In genomic region chrX:134661586-134661985, GRCm38 (mm10) we compare ENCODE assay signal across 21 mouse cellular contexts. TPM values are rescaled to one million over a fixed set of nuclear protein-coding genes. Genes with fewer than 3 reads are reported as not detected.
DNase-seq lines count a peak whose midpoint lies in the region; ATAC-seq and TF ChIP-seq lines count a peak whose summit lies in the region.
"Had no signal": no experiment of that assay in that cellular context is flagged by ENCODE, and none has a peak within 500 bp of the region (broad histone marks: within the 10 kb centered on the region; RNA-seq: fewer than 3 reads in every experiment).

No protein-coding gene starts in this region.

- intact Hi-C loops in gastrocnemius, postnatal 14 days (cut with DNase I; ENCODE audit: low total_unique reads), result no loop called here
- intact Hi-C loops in left cerebral cortex, postnatal 25 days (cut with DNase I), result no loop called here

- no peaks in the 10 kb centered on the region for H3K27me3 ChIP-seq in kidney, adult 2 months (replicated peaks; ENCODE audit: control insufficient read depth, insufficient read depth, low read length)
- H3K27me3 ChIP-seq in kidney, embryonic 15.5 days, result peaks cover 2% of the 10 kb centered on the region; the same call in 1 of the 2 replicates
- H3K27me3 ChIP-seq: embryonic facial prominence, embryonic 13.5 days; forebrain, embryonic 15.5 days; heart, embryonic 15.5 days; hindbrain, embryonic 15.5 days; intestine, embryonic 15.5 days; midbrain, embryonic 15.5 days had no signal

- peak; percentile 2 for DNase-seq in kidney, adult 2 months
- peak; percentile 23 for DNase-seq in urinary bladder, postnatal 14 days (ENCODE audit: low spot score)
- no peak for DNase-seq in urinary bladder, postnatal 10 days (ENCODE audit: low spot score)
- peak; percentile 23 for DNase-seq in cerebellum, adult 9-11 months
- no peak for DNase-seq in gastrocnemius, postnatal 14 days
- DNase-seq in left cerebral cortex, postnatal 25 days (ENCODE audit: low spot score in 2 of 2), result no peak
- DNase-seq: adrenal gland, postnatal 25 days; gastrocnemius, postnatal 36 days; heart, postnatal 4 days; liver, postnatal 0 days; lung, postnatal 14 days; thymus, postnatal 36 days had no signal

- 51% methylated on average over 5 of the region's 5 CpGs for WGBS in kidney, adult 2 months
- 82% methylated on average over 5 of the region's 5 CpGs for WGBS in kidney, embryonic 15.5 days

- H3K4me2 ChIP-seq in kidney, embryonic 15.5 days, result no peak overlapping the region
- H3K4me2 ChIP-seq: embryonic facial prominence, embryonic 13.5 days; forebrain, embryonic 15.5 days; heart, embryonic 15.5 days; hindbrain, embryonic 15.5 days; intestine, embryonic 15.5 days; limb, embryonic 15.5 days; midbrain, embryonic 15.5 days had no signal

- H3K36me3 ChIP-seq in kidney, adult 2 months (ENCODE audit: control insufficient read depth, insufficient read depth, low read length), result no peaks in the 10 kb centered on the region
- H3K36me3 ChIP-seq in kidney, embryonic 15.5 days, result no peaks in the 10 kb centered on the region
- H3K36me3 ChIP-seq: embryonic facial prominence, embryonic 13.5 days; forebrain, embryonic 15.5 days; heart, embryonic 15.5 days; hindbrain, embryonic 15.5 days; intestine, embryonic 15.5 days; limb, embryonic 15.5 days; midbrain, embryonic 15.5 days had no signal

- no peaks in the 10 kb centered on the region for H3K9me3 ChIP-seq in kidney, embryonic 15.5 days (replicated peaks)
- H3K9me3 ChIP-seq: embryonic facial prominence, embryonic 13.5 days; forebrain, embryonic 15.5 days; heart, embryonic 15.5 days; hindbrain, embryonic 15.5 days; intestine, embryonic 15.5 days; limb, embryonic 15.5 days; midbrain, embryonic 15.5 days had no signal

- H3K9ac ChIP-seq in kidney, embryonic 15.5 days, result no peak overlapping the region
- H3K9ac ChIP-seq: embryonic facial prominence, embryonic 13.5 days; forebrain, embryonic 15.5 days; heart, embryonic 15.5 days; hindbrain, embryonic 15.5 days; intestine, embryonic 15.5 days; limb, embryonic 15.5 days; liver, postnatal 0 days; midbrain, embryonic 15.5 days had no signal

- TF ChIP-seq POLR2A in kidney, adult 2 months (IDR thresholded peaks at IDR 0.05; ENCODE audit: low read depth, low read length), result no peak

- H3K4me1 ChIP-seq in kidney, adult 2 months (ENCODE audit: control insufficient read depth, insufficient read depth, low read length), result no peaks in the 10 kb centered on the region
- H3K4me1 ChIP-seq in kidney, embryonic 15.5 days, result no peaks in the 10 kb centered on the region
- H3K4me1 ChIP-seq: embryonic facial prominence, embryonic 13.5 days; forebrain, embryonic 15.5 days; heart, embryonic 15.5 days; hindbrain, embryonic 15.5 days; intestine, embryonic 15.5 days; limb, embryonic 15.5 days; midbrain, embryonic 15.5 days had no signal

- no peak for ATAC-seq in kidney, embryonic 15.5 days (replicated peaks; ENCODE audit: low FRiP score)
- ATAC-seq: forebrain, embryonic 15.5 days; intestine, embryonic 15.5 days; liver, postnatal 0 days; midbrain, embryonic 15.5 days had no signal

- no peak for TF ChIP-seq CTCF in kidney, adult 2 months (conservative IDR thresholded peaks at IDR 0.05; ENCODE audit: insufficient read depth, insufficient read length, low read depth, low read length)

- no peak overlapping the region for H3K4me3 ChIP-seq in kidney, adult 2 months (ENCODE audit: insufficient read depth, low read depth, low read length)
- H3K4me3 ChIP-seq in kidney, embryonic 15.5 days (replicated peaks), result no peak overlapping the region
- H3K4me3 ChIP-seq: embryonic facial prominence, embryonic 13.5 days; forebrain, embryonic 15.5 days; heart, embryonic 15.5 days; hindbrain, embryonic 15.5 days; intestine, embryonic 15.5 days; limb, embryonic 15.5 days; midbrain, embryonic 15.5 days; myocyte had no signal

- no peak overlapping the region for H3K27ac ChIP-seq in kidney, adult 2 months (ENCODE audit: insufficient read depth, low read depth, low read length)
- H3K27ac ChIP-seq in kidney, embryonic 15.5 days, result no peak overlapping the region
- H3K27ac ChIP-seq: embryonic facial prominence, embryonic 13.5 days; forebrain, embryonic 15.5 days; heart, embryonic 15.5 days; hindbrain, embryonic 15.5 days; intestine, embryonic 15.5 days; limb, embryonic 15.5 days; midbrain, embryonic 15.5 days had no signal

RNA-seq across cellular contexts. Expression of gene Armcx4, which starts 24.7 kb away (rescaled TPM):
- 0.71 and 1.1 TPM in 2 replicates for polyA plus RNA-seq in kidney, adult 2 months (2012; rRNA removed)
- polyA plus RNA-seq in kidney, embryonic 15.5 days (2015; fragmentation: Nextera tagmentation; extraction: Ambion mirVana), result 4.5 and 4.6 TPM in 2 replicates
- 10 to 100 TPM; 13.2 to 20.1 TPM for total RNA-seq in gastrocnemius, postnatal 14 days (2021)
- total RNA-seq in left cerebral cortex, postnatal 25 days (2021), result 10 to 100 TPM; 37.7 to 39.5 TPM

RNA-seq across cellular contexts. Expression of gene Armcx1, which starts 56.2 kb away (rescaled TPM):
- polyA plus RNA-seq in kidney, adult 2 months (2012; rRNA removed), result 2.5 and 3.8 TPM in 2 replicates
- polyA plus RNA-seq in kidney, embryonic 15.5 days (2015; fragmentation: Nextera tagmentation; extraction: Ambion mirVana), result 50.5 and 55.0 TPM in 2 replicates
- total RNA-seq in gastrocnemius, postnatal 14 days (2021), result 1 to 10 TPM; 5.6 to 6.6 TPM
- 10 to 100 TPM; 60.0 to 68.0 TPM for total RNA-seq in left cerebral cortex, postnatal 25 days (2021)

Comparison
In these comparisons a context has a peak if more than half of its experiments do, and no peak if none do; other contexts are left out.
1. DNase-seq: peak in kidney, adult 2 months (single experiment), urinary bladder, postnatal 14 days (single experiment) and cerebellum, adult 9-11 months (single experiment); none in urinary bladder, postnatal 10 days (single experiment), gastrocnemius, postnatal 14 days (single experiment) and left cerebral cortex, postnatal 25 days (0 of 2).
2. RNA of gene Armcx1, which starts 56.2 kb away (total RNA-seq): 60.0 to 68.0 TPM in left cerebral cortex, postnatal 25 days; 5.6 to 6.6 TPM in gastrocnemius, postnatal 14 days; every median in the first group is over 4 times any median in the second.